Mouse (Mus musculus) C2C12 (cell line): Measurements from ENCODE around the gene Stard3. TPM values are rescaled to one million over a fixed set of nuclear protein-coding genes. Genes with fewer than 3 reads are reported as not detected.

Experiments used
- H3K27me3 ChIP-seq: one replicate; pipeline ENCODE4 v1.6.1; 2011; ENCODE audit not compliant: control insufficient read depth, insufficient read depth, insufficient read length
- H3K36me3 ChIP-seq: one replicate; pipeline ENCODE4 v1.6.1; 2011; ENCODE audit not compliant: control insufficient read depth, insufficient read depth
- H3K4me3 ChIP-seq: one replicate; pipeline ENCODE4 v1.5.1; 2011; ENCODE audit warnings: mild to moderate bottlenecking, control low read depth; ENCODE audit not compliant: poor library complexity, insufficient read depth, severe bottlenecking
- H3K79me2 ChIP-seq: one replicate; pipeline ENCODE4 v1.6.1; 2011; ENCODE audit not compliant: control insufficient read depth, insufficient read depth
- H3K79me3 ChIP-seq: one replicate; pipeline ENCODE4 v1.6.1; 2011; ENCODE audit warnings: low read depth, control low read depth
- H3ac ChIP-seq: one replicate; pipeline ENCODE3; 2011; ENCODE audit warnings: low read depth; ENCODE audit not compliant: control insufficient read depth, insufficient read length
- CEBPB ChIP-seq: IDR thresholded peaks from one replicate; pipeline ENCODE4 v1.6.1; 2011; ENCODE audit warnings: low read depth, mild to moderate bottlenecking, control low read depth, moderate library complexity
- CTCF ChIP-seq: IDR thresholded peaks from one replicate; pipeline ENCODE4 v1.5.1; 2011; ENCODE audit not compliant: control insufficient read depth, insufficient read depth, insufficient read length
- FOSL1 ChIP-seq: IDR thresholded peaks from one replicate; pipeline ENCODE4 v1.8.0; 2011; ENCODE audit warnings: mild to moderate bottlenecking, low read length; ENCODE audit not compliant: poor library complexity, insufficient read depth, severe bottlenecking
- MAX ChIP-seq: IDR thresholded peaks from one replicate; pipeline ENCODE4 v1.6.1; 2011; ENCODE audit warnings: mild to moderate bottlenecking, control low read depth
- MYOD1 ChIP-seq: IDR thresholded peaks from one replicate; pipeline ENCODE4 v1.6.1; 2011; ENCODE audit warnings: low read depth; ENCODE audit not compliant: control insufficient read depth, insufficient read length
- MYOG ChIP-seq: IDR thresholded peaks from one replicate; pipeline ENCODE4 v1.6.1; 2011; ENCODE audit not compliant: control insufficient read depth, insufficient read length; ENCODE audit errors: extremely low read depth
- USF1 ChIP-seq: IDR thresholded peaks from one replicate; pipeline ENCODE4 v1.6.1; 2011; ENCODE audit warnings: low read depth, mild to moderate bottlenecking, control low read depth, moderate library complexity
- polyA plus RNA-seq: library from polyadenylated mRNA; unstranded; fragments of >200 nt; fragmentation: generic; extraction: Trizol; gene quantifications from one replicate; pipeline ENCODE4 v1.2.1, GENCODE M21; 2012; ENCODE audit warnings: missing spikeins

Stard3 gene
- polyA plus RNA-seq, 1 experiment: 28.3 TPM

DNA sequence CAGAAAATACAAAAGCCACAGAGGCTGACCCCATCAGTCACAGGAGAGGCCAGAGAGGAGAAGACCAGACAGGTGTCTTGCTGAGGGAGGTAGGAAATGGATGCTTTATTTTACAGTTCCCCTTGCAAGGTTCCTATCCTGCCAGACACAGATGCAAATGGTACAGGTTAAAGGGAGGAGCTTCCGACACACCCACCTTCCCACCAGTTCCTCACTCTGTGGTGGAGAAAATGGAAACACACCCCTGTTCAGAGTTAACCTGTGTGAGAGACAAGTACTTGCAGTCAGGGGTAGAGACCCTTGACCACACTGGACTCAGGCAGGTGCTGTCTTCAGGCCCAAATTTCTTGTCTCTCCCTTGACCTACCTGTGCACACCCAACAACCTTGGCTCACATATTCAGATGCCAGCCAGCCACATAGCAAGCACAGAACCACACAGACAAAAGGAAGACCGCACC is 27.4 kb upstream of the Stard3 start:
- no peak overlapping the region for H3K4me3 ChIP-seq
- no peaks in the 10 kb centered on the region for H3K79me2 ChIP-seq
- H3ac ChIP-seq: no peak overlapping the region
- H3K79me3 ChIP-seq: no peaks in the 10 kb centered on the region
- H3K36me3 ChIP-seq: no peaks in the 10 kb centered on the region
- TF ChIP-seq FOSL1 (no peak), USF1 (no peak), CTCF (no peak), CEBPB (no peak), MYOD1 (no peak), MAX (no peak), MYOG (no peak)
- peaks cover 83% of the 10 kb centered on the region for H3K27me3 ChIP-seq

DNA sequence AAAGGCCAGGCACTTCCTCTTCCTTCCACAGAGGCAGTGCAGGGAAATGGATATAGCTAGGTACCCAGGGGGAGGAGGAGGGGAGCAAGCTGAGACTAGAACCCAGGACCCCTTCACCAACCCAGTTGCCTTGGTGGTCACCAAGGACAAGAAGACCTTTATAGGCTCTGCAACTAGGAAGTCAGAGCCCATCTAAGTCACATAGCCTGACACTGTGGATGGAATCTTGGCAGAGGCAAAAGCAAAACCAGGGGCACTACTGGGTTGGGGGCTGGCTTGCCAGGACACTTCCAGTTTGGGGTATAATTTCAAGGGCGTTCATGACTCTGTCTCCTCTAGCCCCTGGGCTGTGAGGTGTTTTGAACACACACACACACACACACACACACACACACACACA is 26.8 kb upstream of the Stard3 start:
- H3K36me3 ChIP-seq: no peaks in the 10 kb centered on the region
- no peak for TF ChIP-seq MYOD1
- no peak for TF ChIP-seq USF1
- no peak for TF ChIP-seq CTCF
- TF ChIP-seq CEBPB: no peak
- no peak for TF ChIP-seq MAX
- no peak for TF ChIP-seq MYOG
- no peak for TF ChIP-seq FOSL1
- no peak overlapping the region for H3K4me3 ChIP-seq
- no peak overlapping the region for H3ac ChIP-seq
- peaks cover 81% of the 10 kb centered on the region for H3K27me3 ChIP-seq
- no peaks in the 10 kb centered on the region for H3K79me3 ChIP-seq
- no peaks in the 10 kb centered on the region for H3K79me2 ChIP-seq

- Histone ChIP-seq H3K4me3 (no peak overlapping the region), H3K36me3 (no peaks in the 10 kb centered on the region), H3ac (no peak overlapping the region), H3K27me3 (peaks cover 78% of the 10 kb centered on the region), H3K79me3 (no peaks in the 10 kb centered on the region), H3K79me2 (no peaks in the 10 kb centered on the region)
- TF ChIP-seq FOSL1 (no peak), MYOD1 (no peak), MYOG (no peak), CEBPB (no peak), MAX (no peak), USF1 (no peak), CTCF (no peak)
Observed at GRCm38 (mm10) chr11:98332186-98332585, 26.0 kb upstream of the Stard3 start.

DNA sequence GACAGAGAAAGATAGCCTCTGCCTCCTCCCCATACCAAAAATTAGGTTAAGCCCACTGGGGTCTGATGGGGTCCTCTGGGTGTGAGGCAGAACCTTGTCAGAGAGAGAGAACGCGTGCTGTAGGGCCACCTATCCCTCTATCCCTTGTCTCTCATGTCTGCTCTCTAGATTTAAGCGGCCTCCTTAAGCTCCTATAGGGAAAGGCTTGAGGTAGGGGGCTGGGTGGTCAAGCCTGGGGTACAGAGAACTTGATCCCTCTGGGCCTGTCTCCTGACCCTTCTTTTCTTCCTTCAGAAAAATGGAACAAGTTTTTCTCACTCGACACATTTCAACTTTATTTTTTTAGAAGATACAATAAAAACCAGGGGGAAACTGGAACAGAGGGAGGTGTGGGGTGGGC is 25.3 kb upstream of the Stard3 start:
- H3K36me3 ChIP-seq: no peaks in the 10 kb centered on the region
- H3K79me3 ChIP-seq: no peaks in the 10 kb centered on the region
- TF ChIP-seq MYOD1: no peak
- no peak for TF ChIP-seq MAX
- no peak for TF ChIP-seq MYOG
- no peak for TF ChIP-seq CTCF
- peaks cover 77% of the 10 kb centered on the region for H3K27me3 ChIP-seq
- H3ac ChIP-seq: no peak overlapping the region
- no peaks in the 10 kb centered on the region for H3K79me2 ChIP-seq
- no peak overlapping the region for H3K4me3 ChIP-seq

DNA sequence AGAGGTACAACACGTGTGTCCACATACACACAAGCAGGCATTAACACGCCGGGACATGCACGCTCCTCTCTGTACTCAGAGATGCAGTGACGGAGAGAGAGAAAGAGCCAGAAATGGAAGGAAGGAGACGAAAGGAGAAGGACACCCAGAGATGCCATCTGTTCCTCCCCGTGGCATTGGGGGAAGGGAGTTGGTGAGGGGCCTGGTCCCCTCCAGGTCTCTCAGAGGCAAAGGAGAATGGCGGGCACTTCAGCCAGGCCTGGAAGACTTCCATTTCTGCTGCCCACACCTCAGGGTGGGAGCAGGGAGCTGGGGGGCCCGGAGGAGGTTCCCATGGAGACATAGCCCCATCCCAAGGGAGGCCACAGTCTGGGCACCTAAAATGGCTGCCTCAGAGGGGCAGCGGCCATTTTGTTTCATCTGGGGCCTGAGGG is 24.9 kb upstream of the Stard3 start:
- Histone ChIP-seq H3K79me3 (no peaks in the 10 kb centered on the region), H3K79me2 (no peaks in the 10 kb centered on the region), H3K36me3 (no peaks in the 10 kb centered on the region), H3K4me3 (no peak overlapping the region), H3K27me3 (peaks cover 77% of the 10 kb centered on the region), H3ac (no peak overlapping the region)
- TF ChIP-seq MAX: no peak
- TF ChIP-seq CTCF: no peak

- no peak for TF ChIP-seq MYOD1
- no peak for TF ChIP-seq USF1
- TF ChIP-seq MYOG: no peak
- TF ChIP-seq FOSL1: no peak
- no peak for TF ChIP-seq CTCF
- no peak for TF ChIP-seq MAX
- TF ChIP-seq CEBPB: no peak
- H3K4me3 ChIP-seq: no peak overlapping the region
- no peak overlapping the region for H3ac ChIP-seq
- H3K79me3 ChIP-seq: no peaks in the 10 kb centered on the region
- H3K27me3 ChIP-seq: peaks cover 73% of the 10 kb centered on the region
- H3K36me3 ChIP-seq: no peaks in the 10 kb centered on the region
- H3K79me2 ChIP-seq: no peaks in the 10 kb centered on the region
Observed at GRCm38 (mm10) chr11:98333981-98334741, 24.0 kb upstream of the Stard3 start.
